Mouse (Mus musculus): ENCODE measurements at regions not wholly inside any gene's neighbourhood (a gene's known extent, or its start where the extent isn't known, plus 50 kb on each side); places are given as distances from the start of the nearest gene placed in this dataset.

DNA sequence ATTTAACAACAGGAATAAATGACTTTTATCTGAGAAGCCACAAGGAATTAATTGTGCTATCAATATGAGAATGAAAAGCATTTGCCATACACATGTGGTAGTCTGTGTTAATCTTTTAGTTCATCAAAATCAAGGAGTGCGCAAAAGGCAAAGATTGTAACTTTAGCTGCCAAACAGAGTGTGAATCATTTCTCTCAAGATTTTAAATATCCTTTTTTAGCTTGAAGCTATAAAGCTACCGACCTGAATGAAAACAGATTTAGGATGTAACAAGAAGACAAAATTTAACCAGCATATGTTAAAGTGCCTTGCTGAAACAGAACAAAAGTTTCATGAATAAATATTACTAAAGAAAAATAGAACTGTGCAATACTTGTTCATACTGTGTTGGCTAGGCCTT is 133.3 kb upstream of the Cdh10 start:
- Histone ChIP-seq H3K9me3 (replicated peaks; ENCODE audit: control insufficient read depth, low read length) (no peaks in the 10 kb centered on the region), H3K27ac (ENCODE audit: low read depth, low read length) (no peak overlapping the region), H3K4me1 (ENCODE audit: control insufficient read depth, insufficient read depth, low read length) (no peaks in the 10 kb centered on the region), H3K4me3 (ENCODE audit: low read depth, low read length) (no peak overlapping the region), H3K4me2 (ENCODE audit: low read length) (no peak overlapping the region), H3K27me3 (replicated peaks; ENCODE audit: control insufficient read depth, insufficient read depth, low read length) (no peaks in the 10 kb centered on the region), H3K9ac (ENCODE audit: low read length) (no peak overlapping the region), H3K36me3 (ENCODE audit: control insufficient read depth, insufficient read depth, low read length) (no peaks in the 10 kb centered on the region)
- ATAC-seq (no peak), DNase-seq (ENCODE audit: low spot score) (no peak)
- WGBS: 90% methylated on average over 2 of the region's 2 CpGs

DNA sequence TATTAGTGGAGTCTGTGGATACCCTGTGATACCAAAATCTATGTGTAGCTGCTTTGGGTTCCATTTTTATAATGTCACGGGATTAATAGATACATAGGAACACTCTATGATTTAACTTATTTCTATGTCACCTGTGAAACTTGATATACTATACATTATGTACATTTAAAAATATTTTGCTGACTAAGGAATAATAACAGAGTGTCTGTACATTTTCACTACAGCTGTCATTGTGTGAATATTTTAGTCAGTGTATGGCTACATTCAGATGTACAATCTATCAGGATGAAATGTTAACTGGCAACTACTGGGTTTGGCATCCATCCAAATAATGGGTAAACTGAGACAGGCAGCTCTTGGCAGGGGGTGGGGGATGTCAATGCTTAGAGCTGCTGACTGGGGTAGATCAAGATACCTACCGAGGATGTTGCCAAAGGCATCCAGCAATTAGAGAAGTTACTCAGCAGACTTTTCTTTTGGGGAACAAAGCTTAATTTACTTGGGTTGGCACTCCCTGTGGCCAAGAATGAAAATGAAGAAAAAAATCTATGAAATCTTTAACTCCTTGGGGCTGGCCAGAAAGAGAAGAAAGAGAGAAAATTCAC is 122.0 kb upstream of the Cdh10 start:
- no peak for ATAC-seq
- H3K36me3 ChIP-seq (ENCODE audit: control insufficient read depth, insufficient read depth, low read length): no peaks in the 10 kb centered on the region
- H3K27ac ChIP-seq (ENCODE audit: low read depth, low read length): no peak overlapping the region
- no peaks in the 10 kb centered on the region for H3K27me3 ChIP-seq (replicated peaks; ENCODE audit: control insufficient read depth, insufficient read depth, low read length)
- H3K9ac ChIP-seq (ENCODE audit: low read length): no peak overlapping the region
- no peaks in the 10 kb centered on the region for H3K4me1 ChIP-seq (ENCODE audit: control insufficient read depth, insufficient read depth, low read length)
- 59% methylated on average over 2 of the region's 2 CpGs for WGBS
- DNase-seq (ENCODE audit: low spot score): peak; percentile 11
- no peak overlapping the region for H3K4me3 ChIP-seq (ENCODE audit: low read depth, low read length)
- H3K4me2 ChIP-seq (ENCODE audit: low read length): no peak overlapping the region
- H3K9me3 ChIP-seq (replicated peaks; ENCODE audit: control insufficient read depth, low read length): no peaks in the 10 kb centered on the region

DNA sequence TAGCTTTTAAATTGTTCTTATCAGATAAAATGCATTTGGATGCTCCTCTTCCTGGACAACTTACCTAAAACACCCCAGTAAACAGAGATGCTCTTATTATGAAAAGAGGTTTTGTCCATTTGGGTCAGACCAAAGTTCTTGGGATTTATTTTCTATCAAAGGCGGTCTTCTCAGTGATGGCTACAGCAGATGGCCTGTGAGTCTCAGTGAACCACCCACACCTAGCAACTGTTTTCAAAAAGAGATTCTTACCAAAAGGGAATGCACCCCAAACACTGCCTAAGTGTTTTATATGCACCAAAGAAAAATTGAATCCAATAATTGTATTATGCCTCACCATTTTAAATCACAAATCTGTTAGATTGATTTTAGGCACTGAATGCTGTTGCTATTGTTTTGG is 74.5 kb upstream of the Cdh10 start:
- Histone ChIP-seq H3K27me3 (replicated peaks; ENCODE audit: control insufficient read depth, insufficient read depth, low read length) (no peaks in the 10 kb centered on the region), H3K4me2 (ENCODE audit: low read length) (no peak overlapping the region), H3K9ac (ENCODE audit: low read length) (no peak overlapping the region), H3K4me3 (ENCODE audit: low read depth, low read length) (no peak overlapping the region), H3K27ac (ENCODE audit: low read depth, low read length) (no peak overlapping the region), H3K36me3 (ENCODE audit: control insufficient read depth, insufficient read depth, low read length) (no peaks in the 10 kb centered on the region), H3K9me3 (replicated peaks; ENCODE audit: control insufficient read depth, low read length) (no peaks in the 10 kb centered on the region), H3K4me1 (ENCODE audit: control insufficient read depth, insufficient read depth, low read length) (no peaks in the 10 kb centered on the region)
- no peak for ATAC-seq
- 87% methylated on average over 1 of the region's 1 CpGs for WGBS
- DNase-seq (ENCODE audit: low spot score): no peak

DNA sequence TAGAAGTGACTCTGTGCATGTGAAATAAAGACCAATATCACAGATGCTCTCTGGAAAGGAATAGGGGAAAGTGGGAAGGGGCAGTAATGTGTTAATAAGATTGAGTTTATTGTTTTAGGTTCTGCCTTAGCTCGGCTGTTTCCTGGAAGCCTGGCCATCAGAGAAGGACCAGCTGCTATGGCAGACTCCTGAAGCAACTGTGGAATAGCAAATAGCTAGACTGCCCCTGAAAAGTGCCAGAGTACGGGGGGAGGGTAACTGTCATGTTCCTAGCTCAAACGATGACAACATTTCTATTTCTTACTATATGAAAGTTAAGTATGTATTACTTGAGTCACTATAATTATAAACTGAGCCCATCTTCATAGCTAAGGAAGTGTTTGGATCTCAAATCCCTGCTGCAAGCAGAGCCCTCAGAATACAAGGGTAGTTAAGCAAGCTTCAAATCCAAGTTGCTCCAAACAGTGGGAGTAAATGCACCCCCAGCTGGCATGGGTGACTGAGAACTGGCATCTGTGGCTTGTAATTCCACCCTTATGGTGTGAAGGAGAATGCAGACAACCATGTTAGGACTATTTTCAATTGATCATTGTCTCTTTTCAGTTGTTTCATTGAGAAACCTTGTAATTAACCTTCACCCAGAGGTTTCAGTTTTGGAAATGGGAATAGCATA is 70.0 kb upstream of the Cdh10 start:
- Histone ChIP-seq H3K9ac (ENCODE audit: low read length) (no peak overlapping the region), H3K4me1 (ENCODE audit: control insufficient read depth, insufficient read depth, low read length) (no peaks in the 10 kb centered on the region), H3K27me3 (replicated peaks; ENCODE audit: control insufficient read depth, insufficient read depth, low read length) (no peaks in the 10 kb centered on the region), H3K4me2 (ENCODE audit: low read length) (no peak overlapping the region), H3K4me3 (ENCODE audit: low read depth, low read length) (no peak overlapping the region), H3K9me3 (replicated peaks; ENCODE audit: control insufficient read depth, low read length) (no peaks in the 10 kb centered on the region), H3K27ac (ENCODE audit: low read depth, low read length) (no peak overlapping the region), H3K36me3 (ENCODE audit: control insufficient read depth, insufficient read depth, low read length) (no peaks in the 10 kb centered on the region)
- peak; percentile 39 for DNase-seq (ENCODE audit: low spot score)
- peak; percentile 66 for ATAC-seq
- 67% methylated on average over 3 of the region's 3 CpGs for WGBS

All from forebrain, embryonic 14.5 days (tissue).